ENCODE assay signal across 14 mouse cellular contexts in genomic region chr5:91270747-91271146, GRCm38 (mm10).
DNase-seq lines count a peak whose midpoint lies in the region; ATAC-seq and TF ChIP-seq lines count a peak whose summit lies in the region.
"Had no signal": no experiment of that assay in that cellular context is flagged by ENCODE, and none has a peak within 500 bp of the region (broad histone marks: within the 10 kb centered on the region; RNA-seq: fewer than 3 reads in every experiment).

No protein-coding gene starts in this region.

- peak; percentile 59 for TF ChIP-seq CTCF in heart, adult 2 months (IDR thresholded peaks at IDR 0.05)
- peak; percentile 38 for TF ChIP-seq CTCF in liver, embryonic 14.5 days (IDR thresholded peaks at IDR 0.05; ENCODE audit: low read depth)
- TF ChIP-seq CTCF in Patski (IDR thresholded peaks at IDR 0.05) = peak; percentile 67
- TF ChIP-seq CTCF in lung, postnatal 0 days (IDR thresholded peaks at IDR 0.05) = peak; percentile 66

- no peak for TF ChIP-seq EP300 in heart, adult 2 months (IDR thresholded peaks at IDR 0.05; ENCODE audit: insufficient read depth, low read depth, low read length)
- TF ChIP-seq EP300 in liver, embryonic 14.5 days (IDR thresholded peaks at IDR 0.05; ENCODE audit: low read depth) = no peak
- no peak for TF ChIP-seq EP300 in lung, postnatal 0 days (IDR thresholded peaks at IDR 0.05)

- POLR2A ChIA-PET in Patski (lab: Charles Lee) = no interaction called here

- intact Hi-C loops in heart, adult 2 months (cut with DNase I) = no loop called here

- no peaks in the 10 kb centered on the region for H3K9me3 ChIP-seq in heart, embryonic 11.5 days (replicated peaks; ENCODE audit: control insufficient read depth, low read length)
- H3K9me3 ChIP-seq in liver, embryonic 14.5 days (ENCODE audit: control insufficient read depth, low read length) = no peaks in the 10 kb centered on the region
- H3K9me3 ChIP-seq in liver, embryonic 11.5 days (ENCODE audit: control insufficient read depth, low read length) = no peaks in the 10 kb centered on the region
- H3K9me3 ChIP-seq in lung, postnatal 0 days (ENCODE audit: low read length) = no peaks in the 10 kb centered on the region
- H3K9me3 ChIP-seq: forebrain, embryonic 10.5 days; lung, embryonic 15.5 days had no signal

- no peak overlapping the region for H3K9ac ChIP-seq in heart, adult 2 months (ENCODE audit: low read depth, low read length)
- H3K9ac ChIP-seq in heart, embryonic 11.5 days (ENCODE audit: low read depth, low read length) = no peak overlapping the region
- no peak overlapping the region for H3K9ac ChIP-seq in liver, embryonic 14.5 days (replicated peaks)
- H3K9ac ChIP-seq in liver, embryonic 11.5 days (ENCODE audit: low read depth, low read length) = no peak overlapping the region
- H3K9ac ChIP-seq in lung, postnatal 0 days (replicated peaks; ENCODE audit: low read depth) = no peak overlapping the region
- H3K9ac ChIP-seq: hindbrain, embryonic 14.5 days; lung, embryonic 15.5 days had no signal

- in situ Hi-C loops in Patski (cut with MboI; ENCODE audit: low pct_unique_long_range_greater_than_20kb) = no loop called here

- CTCF ChIA-PET in Patski (lab: Charles Lee) = interaction anchor here (0.8 to 1.4 kb wide), 2 partner anchors 8 to 10 kb away, joined by 4 read pairs; no protein-coding TSS in a partner anchor

- H3K27ac ChIP-seq in heart, adult 2 months = no peak overlapping the region
- no peak overlapping the region for H3K27ac ChIP-seq in heart, embryonic 11.5 days (ENCODE audit: low read depth, low read length)
- no peak overlapping the region for H3K27ac ChIP-seq in liver, embryonic 14.5 days
- H3K27ac ChIP-seq in liver, embryonic 11.5 days (ENCODE audit: low read depth, low read length) = no peak overlapping the region
- no peak overlapping the region for H3K27ac ChIP-seq in lung, postnatal 0 days (ENCODE audit: low read length)
- H3K27ac ChIP-seq: forebrain, embryonic 10.5 days; hindbrain, embryonic 14.5 days; lung, embryonic 15.5 days had no signal

- no peaks in the 10 kb centered on the region for H3K4me1 ChIP-seq in heart, adult 2 months (ENCODE audit: control insufficient read depth, insufficient read depth, low read length)
- H3K4me1 ChIP-seq in heart, embryonic 11.5 days (ENCODE audit: control insufficient read depth, insufficient read depth, low read length) = no peaks in the 10 kb centered on the region
- H3K4me1 ChIP-seq in liver, embryonic 14.5 days (replicated peaks; ENCODE audit: control insufficient read depth in 2 of 2, insufficient read depth in 2 of 2, low read length in 1 of 2) = no peaks in the 10 kb centered on the region
- no peaks in the 10 kb centered on the region for H3K4me1 ChIP-seq in liver, embryonic 11.5 days (replicated peaks; ENCODE audit: control insufficient read depth, insufficient read depth, low read length)
- H3K4me1 ChIP-seq in lung, postnatal 0 days (ENCODE audit: insufficient read depth, low read depth, low read length) = no peaks in the 10 kb centered on the region
- H3K4me1 ChIP-seq: forebrain, embryonic 10.5 days; lung, embryonic 15.5 days had no signal

- no peak for DNase-seq in heart, adult 2 months
- DNase-seq in liver, embryonic 14.5 days (ENCODE audit: low read depth in 3 of 3, low spot score in 3 of 3) = no peak
- no peak for DNase-seq in liver, embryonic 11.5 days (ENCODE audit: low spot score)
- no peak for DNase-seq in Patski (ENCODE audit: low read depth, low spot score)
- peak; percentile 8 for DNase-seq in lung, postnatal 0 days (ENCODE audit: low spot score)
- DNase-seq in urinary bladder, postnatal 25 days (ENCODE audit: low spot score) = no peak
- no peak for DNase-seq in layer of hippocampus, adult 9-11 months
- DNase-seq: adrenal gland, postnatal 10 days; cerebellum, adult 18-20 months; retina, postnatal 1 day had no signal

- no peaks in the 10 kb centered on the region for H3K36me3 ChIP-seq in heart, adult 2 months (ENCODE audit: control insufficient read depth, insufficient read depth, low read length)
- no peaks in the 10 kb centered on the region for H3K36me3 ChIP-seq in heart, embryonic 11.5 days (ENCODE audit: control insufficient read depth, insufficient read depth, low read length)
- no peaks in the 10 kb centered on the region for H3K36me3 ChIP-seq in liver, embryonic 14.5 days (replicated peaks; ENCODE audit: control insufficient read depth, insufficient read depth, low read depth)
- no peaks in the 10 kb centered on the region for H3K36me3 ChIP-seq in liver, embryonic 11.5 days (ENCODE audit: control insufficient read depth, insufficient read depth, low read length)
- H3K36me3 ChIP-seq in lung, postnatal 0 days (ENCODE audit: insufficient read depth, low read length) = no peaks in the 10 kb centered on the region
- H3K36me3 ChIP-seq: forebrain, embryonic 10.5 days; lung, embryonic 15.5 days had no signal

- ATAC-seq in heart, embryonic 11.5 days (replicated peaks; ENCODE audit: insufficient number of reproducible peaks, low FRiP score, low TSS enrichment) = no peak
- no peak for ATAC-seq in liver, embryonic 14.5 days (ENCODE audit: insufficient read depth)
- ATAC-seq in liver, embryonic 11.5 days (replicated peaks; ENCODE audit: low FRiP score) = no peak
- ATAC-seq in Patski = no peak
- no peak; the same call in 1 of the 2 replicates for ATAC-seq in lung, postnatal 0 days

- no peaks in the 10 kb centered on the region for H3K27me3 ChIP-seq in heart, adult 2 months (ENCODE audit: control insufficient read depth, insufficient read depth, low read length)
- H3K27me3 ChIP-seq in heart, embryonic 11.5 days (ENCODE audit: control insufficient read depth, insufficient read depth, low read length) = no peaks in the 10 kb centered on the region
- no peaks in the 10 kb centered on the region for H3K27me3 ChIP-seq in liver, embryonic 14.5 days (ENCODE audit: control insufficient read depth, insufficient read depth, low read length)
- no peaks in the 10 kb centered on the region for H3K27me3 ChIP-seq in liver, embryonic 11.5 days (replicated peaks; ENCODE audit: control insufficient read depth, insufficient read depth, low read length)
- no peaks in the 10 kb centered on the region for H3K27me3 ChIP-seq in Patski
- no peaks in the 10 kb centered on the region for H3K27me3 ChIP-seq in lung, postnatal 0 days (replicated peaks; ENCODE audit: insufficient read depth, low read length)
- H3K27me3 ChIP-seq: lung, embryonic 15.5 days had no signal

- H3K79me2 ChIP-seq in heart, adult 2 months (replicated peaks; ENCODE audit: control insufficient read depth, insufficient read depth, low read length) = no peaks in the 10 kb centered on the region; the same call in 1 of the 2 replicates

- TF ChIP-seq POLR2A in heart, adult 2 months (IDR thresholded peaks at IDR 0.05; ENCODE audit: insufficient read depth, low read depth, low read length) = no peak

- H3K4me3 ChIP-seq in heart, adult 2 months = no peak overlapping the region
- no peak overlapping the region for H3K4me3 ChIP-seq in heart, embryonic 11.5 days (ENCODE audit: low read depth, low read length)
- H3K4me3 ChIP-seq in liver, embryonic 14.5 days (ENCODE audit: insufficient read depth in 1 of 2, low read depth in 2 of 2, low read length in 2 of 2) = no peak overlapping the region
- no peak overlapping the region for H3K4me3 ChIP-seq in liver, embryonic 11.5 days (ENCODE audit: low read depth, low read length)
- H3K4me3 ChIP-seq in lung, postnatal 0 days (ENCODE audit: low read depth, low read length) = no peak overlapping the region
- H3K4me3 ChIP-seq: forebrain, embryonic 10.5 days; lung, embryonic 15.5 days had no signal

- 70% methylated on average over 1 of the region's 1 CpGs for WGBS in heart, adult 2 months
- WGBS in heart, embryonic 11.5 days (ENCODE audit: insufficient replicate concordance) = 82% methylated on average over 1 of the region's 1 CpGs
- WGBS in liver, embryonic 14.5 days (ENCODE audit: insufficient replicate concordance) = 48% methylated on average over 1 of the region's 1 CpGs
- WGBS in liver, embryonic 11.5 days = 71% methylated on average over 1 of the region's 1 CpGs
- WGBS in lung, postnatal 0 days = 62% methylated on average over 1 of the region's 1 CpGs

- H3K4me2 ChIP-seq in heart, embryonic 11.5 days = no peak overlapping the region
- no peak overlapping the region for H3K4me2 ChIP-seq in liver, embryonic 14.5 days (ENCODE audit: low read depth)
- H3K4me2 ChIP-seq in liver, embryonic 11.5 days = no peak overlapping the region
- no peak overlapping the region for H3K4me2 ChIP-seq in lung, postnatal 0 days (replicated peaks; ENCODE audit: low read depth, low read length)
- H3K4me2 ChIP-seq: hindbrain, embryonic 14.5 days; lung, embryonic 15.5 days had no signal
